Mouse (Mus musculus) erythroblast, embryonic 14.5 days (primary cell): ENCODE results near the gene Mras.

Experiments
- GATA1 ChIP-seq: IDR thresholded peaks from 2 replicates; pipeline ENCODE4 v1.6.1; 2012; ENCODE audit warnings: low read length, inconsistent platforms, mixed read lengths
- TAL1 ChIP-seq: IDR thresholded peaks from 3 replicates; pipeline ENCODE4 v1.6.1; 2012; ENCODE audit warnings: low read length, inconsistent platforms, mixed read lengths

- TF ChIP-seq TAL1 = no peak
- no peak for TF ChIP-seq GATA1
Observed at GRCm38 (mm10) chr9:99411093-99411492, 26.1 kb downstream of the Mras start.
